Mouse (Mus musculus) heart, postnatal 4 days (tissue): Measurements from ENCODE around the gene Golm1. TPM values are rescaled to one million over a fixed set of nuclear protein-coding genes. Genes with fewer than 3 reads are reported as not detected.
A peak's percentile ranks its signal among the peaks of the same experiment; 100 is the strongest.
"Not testable (repeated sequence)": the region's sequence is repeated elsewhere in the genome, so short reads cannot be mapped to it uniquely, and the experiment has no call there.

Experiments
- DNase-seq: peaks from one replicate; pipeline ENCODE4 v3.0.0; 2021
- total RNA-seq, 2 experiments: library from RNA; stranded (reverse); gene quantifications; 2 replicates each; pipeline ENCODE4 v1.2.3; 2021

Gene Golm1
- total RNA-seq = 10 to 100 TPM; 29.0 to 31.5 TPM

DNA sequence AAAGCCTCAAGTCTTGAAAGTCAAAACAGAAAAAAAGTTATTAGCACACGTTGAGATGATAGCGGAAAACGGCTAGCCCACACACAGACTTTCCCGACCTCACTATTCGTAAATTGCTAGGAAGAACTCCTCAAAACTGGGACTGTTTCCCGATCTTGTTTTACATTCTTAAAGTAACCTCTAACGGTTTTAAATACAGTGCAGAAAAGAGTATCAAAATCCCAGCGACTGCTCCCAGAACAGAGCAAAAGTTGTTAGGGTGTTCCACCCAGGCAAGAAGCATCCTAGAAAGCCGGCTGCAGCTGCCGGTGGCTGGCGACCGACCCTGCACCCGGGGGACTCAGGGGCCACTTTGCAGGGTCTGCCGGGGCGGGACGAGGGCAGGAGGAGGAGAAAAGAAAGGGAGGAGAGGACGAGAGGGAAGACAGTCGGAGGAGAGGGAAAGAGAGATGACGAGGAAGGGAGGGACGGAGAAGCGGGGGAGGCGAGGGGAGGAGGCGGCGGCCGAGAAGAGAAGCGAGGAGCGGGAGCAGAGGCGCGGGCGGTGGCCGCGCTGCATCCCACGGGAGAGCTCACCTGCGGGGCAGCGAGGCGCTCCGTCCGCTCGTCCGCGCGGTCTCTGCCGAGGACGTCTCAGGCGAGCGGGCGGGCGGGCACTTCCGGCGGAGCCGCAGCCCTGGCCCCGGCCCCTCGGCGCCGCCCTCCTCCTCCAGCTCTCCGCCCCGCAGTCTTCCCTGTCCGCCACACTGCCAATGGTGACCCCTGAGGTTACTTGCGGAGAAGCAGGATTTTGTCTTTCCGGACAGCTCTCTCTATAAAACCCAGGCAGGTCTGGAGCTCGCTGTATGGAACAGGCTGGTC is at the start of gene Golm1:
Gene Golm1, minus strand, starts transcription at position 661 of the 861 bp plus-strand sequence.
- DNase-seq = peak; percentile 74

DNA sequence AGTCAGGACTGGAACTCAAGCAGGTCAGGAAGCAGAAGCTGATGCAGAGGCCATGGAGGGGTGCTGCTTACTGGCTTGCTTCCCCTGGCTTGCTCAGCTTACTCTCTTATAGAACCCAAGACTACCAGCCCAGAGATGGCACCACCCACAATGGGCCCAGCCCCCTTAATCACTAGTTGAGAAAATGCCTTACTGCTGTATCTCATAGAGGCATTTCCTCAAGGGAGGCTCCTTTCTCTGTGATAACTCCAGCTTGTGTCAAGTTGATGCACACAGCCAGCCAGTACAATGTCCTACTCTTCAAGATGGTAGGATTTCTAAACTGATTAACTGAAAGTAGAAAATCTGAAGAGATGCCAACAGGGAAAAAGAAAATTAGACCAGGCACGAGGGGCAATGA is 46.5 kb upstream of the Golm1 start:
- DNase-seq = not testable (repeated sequence)

DNA sequence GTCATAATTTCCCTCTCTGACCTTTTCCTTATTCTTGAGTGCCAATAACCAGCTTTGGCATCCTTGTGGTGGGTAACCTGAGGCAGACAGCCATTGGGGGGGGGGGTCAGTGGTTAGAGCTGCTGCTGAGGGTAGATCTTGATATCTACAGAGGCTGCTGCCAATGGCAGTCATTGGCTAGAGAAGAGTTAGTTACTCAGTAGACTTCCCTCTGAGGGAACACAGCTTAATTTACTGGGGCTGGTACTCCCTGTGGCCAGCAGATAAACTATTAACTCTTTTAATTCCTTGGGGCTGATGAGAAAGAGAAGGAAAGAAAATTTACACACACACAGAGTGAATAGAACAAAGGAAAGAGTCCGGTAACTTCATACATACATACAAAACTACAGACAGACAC is 43.9 kb upstream of the Golm1 start:
- DNase-seq = no peak

DNA sequence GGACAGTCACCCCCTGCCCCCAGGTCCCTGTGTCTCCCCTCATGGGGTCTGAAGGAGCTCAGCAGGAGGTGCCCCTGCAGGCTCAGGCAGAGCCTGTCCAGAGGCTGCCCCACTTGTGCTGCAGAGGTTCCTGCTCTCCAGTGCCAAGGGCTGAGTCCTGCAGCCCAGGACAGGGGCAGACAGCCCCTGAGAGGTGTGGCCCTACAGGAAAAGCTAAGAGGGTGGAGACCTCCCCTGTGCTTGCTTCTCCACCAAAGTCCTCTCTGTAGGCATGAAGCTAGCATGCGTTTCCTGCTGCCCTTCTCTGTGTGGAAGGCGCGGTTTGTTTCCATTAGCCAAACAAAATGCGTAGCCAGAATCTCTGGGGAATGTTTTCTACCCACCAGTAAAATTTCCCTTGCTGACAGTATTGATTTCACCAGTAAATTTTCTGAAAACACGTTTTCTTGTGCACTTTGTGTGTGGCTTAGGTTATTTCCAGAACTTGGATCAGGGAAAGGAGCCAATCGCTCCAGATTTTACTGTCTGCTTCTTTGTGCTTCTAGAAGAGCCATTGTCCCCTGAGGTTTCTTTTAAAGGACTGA is 43.3 kb upstream of the Golm1 start:
- DNase-seq = peak; percentile 22

DNA sequence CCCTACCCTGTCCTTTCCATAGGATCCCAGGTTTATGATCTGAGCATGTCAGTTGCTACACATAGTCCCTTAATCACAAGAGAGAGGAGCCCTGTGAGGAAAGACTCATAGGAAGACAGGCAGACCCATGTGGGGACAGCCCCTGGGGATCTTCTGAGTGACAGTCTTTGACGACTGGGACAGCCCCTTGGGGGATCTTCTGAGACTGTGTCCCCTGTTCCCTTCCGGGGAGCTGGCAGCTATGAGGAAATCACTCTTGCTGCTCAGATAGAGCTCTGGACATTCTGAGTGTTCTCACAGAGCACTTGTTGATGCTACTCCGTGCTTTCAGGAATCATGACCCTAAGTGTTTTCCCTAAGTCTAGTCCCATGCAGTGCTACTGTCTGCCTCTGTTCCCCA is 38.1 kb upstream of the Golm1 start:
- DNase-seq = no peak

DNA sequence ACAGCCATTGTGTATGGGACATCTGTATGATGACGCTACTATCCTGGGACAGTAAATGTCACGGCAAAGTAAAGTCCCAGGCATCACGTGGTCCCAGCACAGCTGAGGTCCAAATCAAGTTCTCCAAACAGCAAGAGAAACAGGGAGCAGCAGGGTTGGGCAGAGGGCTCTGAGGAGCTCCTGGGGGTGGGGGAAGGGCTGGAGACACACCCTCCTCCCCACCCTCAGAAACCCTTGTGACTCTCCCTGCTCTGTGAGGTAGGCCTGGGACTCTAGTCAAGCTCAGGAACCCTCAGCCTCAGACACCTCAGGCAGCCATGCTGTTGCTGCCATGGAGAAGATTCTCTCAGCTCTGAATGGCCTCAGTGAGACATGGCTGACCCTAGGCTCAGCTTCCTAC is 36.4 kb upstream of the Golm1 start, which contains the start of gene Spata31d1b:
Gene Spata31d1b, plus strand, starts transcription at position 301 of the 400 bp plus-strand sequence.
- DNase-seq = not testable (repeated sequence)

DNA sequence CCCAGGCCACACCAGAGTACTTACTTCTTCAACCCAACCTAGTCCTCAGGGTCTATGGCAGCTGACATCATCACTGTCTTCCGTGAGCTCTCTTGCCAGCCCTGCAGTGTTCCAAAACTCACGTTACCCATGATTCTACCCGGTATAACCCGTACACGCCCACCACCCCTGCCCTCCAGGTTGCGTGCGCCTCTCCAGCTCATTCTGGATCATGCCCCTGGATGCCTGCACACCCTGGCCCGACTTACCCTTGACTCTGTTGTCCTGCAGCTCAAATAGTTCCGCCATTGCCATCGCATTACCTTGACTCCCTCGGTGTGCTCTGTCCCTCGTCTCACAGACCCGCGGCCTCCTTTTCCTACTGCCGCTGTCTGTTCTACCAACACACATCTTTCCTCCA is 34.6 kb upstream of the Golm1 start, which contains the start of gene Spata31d1a:
Gene Spata31d1a, minus strand, starts transcription at position 101 of the 400 bp plus-strand sequence.
- DNase-seq = no peak

DNA sequence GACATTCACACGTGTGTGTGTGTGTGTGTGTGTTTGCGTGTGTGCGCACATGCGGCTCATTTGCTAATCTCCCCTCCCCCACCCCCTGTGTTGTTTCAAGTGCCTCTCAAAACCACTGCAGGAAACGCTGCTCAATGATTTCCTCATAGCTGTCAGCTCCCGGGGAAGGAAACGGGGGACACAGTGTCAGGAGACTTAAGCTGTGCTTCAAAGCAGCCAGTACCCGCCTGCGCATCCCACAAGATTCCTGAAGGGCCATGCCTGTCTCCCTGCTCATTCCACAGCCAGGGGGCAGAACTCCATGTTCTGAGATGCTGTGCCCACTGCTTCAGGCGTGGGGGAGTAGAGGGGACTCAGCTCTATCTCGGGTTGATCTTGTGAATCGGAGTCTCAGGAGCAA is 29.0 kb upstream of the Golm1 start:
- DNase-seq = peak; percentile 32

DNA sequence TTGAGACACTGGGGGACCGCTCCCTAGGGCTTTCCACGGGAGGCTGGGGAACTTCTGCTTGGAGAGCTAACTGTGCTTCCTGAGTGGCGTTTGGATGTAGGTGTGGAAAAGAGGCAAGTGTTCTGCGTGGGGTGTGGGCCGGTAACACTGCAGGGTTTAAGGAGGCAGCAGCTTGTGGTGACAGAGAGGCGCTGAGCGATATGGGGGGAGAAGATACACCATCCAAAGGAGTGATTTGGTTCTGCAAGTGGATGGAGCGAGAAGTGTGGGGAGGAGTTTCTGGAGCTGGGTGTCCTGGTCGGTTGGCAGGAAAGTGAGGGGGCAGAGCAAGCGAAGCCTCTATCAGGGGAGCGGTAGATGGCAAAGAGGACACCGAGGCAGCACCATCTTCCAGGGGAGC is 27.9 kb upstream of the Golm1 start:
- DNase-seq = no peak

DNA sequence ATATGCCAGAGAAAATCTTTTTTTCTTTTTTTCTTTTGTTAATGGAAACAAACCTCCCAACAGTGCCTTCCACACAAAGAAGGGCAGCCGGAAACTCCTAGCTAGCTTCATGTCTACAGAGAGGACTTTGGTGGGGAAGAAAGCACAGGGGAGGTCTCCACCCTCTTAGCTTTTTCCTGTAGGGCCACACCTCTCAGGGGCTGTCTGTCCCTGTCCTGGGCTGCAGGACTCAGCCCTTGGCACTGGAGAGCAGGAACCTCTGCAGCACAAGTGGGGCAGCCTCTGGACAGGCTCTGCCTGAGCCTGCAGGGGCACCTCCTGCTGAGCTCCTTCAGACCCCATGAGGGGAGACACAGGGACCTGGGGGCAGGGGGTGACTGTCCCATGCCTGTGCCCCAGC is 24.5 kb upstream of the Golm1 start:
- DNase-seq = not testable (repeated sequence)

DNA sequence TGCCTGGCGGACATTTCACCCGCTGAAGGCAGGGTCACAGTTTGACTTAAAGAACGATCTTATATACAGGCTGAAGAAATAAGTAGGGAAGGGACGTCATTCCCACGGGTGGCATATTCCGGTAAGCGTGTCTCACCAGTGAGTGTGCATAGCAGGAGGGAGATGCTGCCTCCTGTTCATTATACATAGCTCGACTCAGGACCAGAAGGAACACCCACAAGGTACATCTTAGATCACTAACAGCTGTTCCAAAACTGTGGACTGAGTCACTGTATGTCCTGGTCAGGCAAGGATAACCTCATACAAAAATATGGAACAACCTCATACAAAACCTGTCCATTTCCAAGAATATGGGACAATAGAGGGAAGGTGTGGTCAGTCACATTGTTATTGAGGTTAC is 23.5 kb upstream of the Golm1 start:
- DNase-seq = no peak

DNA sequence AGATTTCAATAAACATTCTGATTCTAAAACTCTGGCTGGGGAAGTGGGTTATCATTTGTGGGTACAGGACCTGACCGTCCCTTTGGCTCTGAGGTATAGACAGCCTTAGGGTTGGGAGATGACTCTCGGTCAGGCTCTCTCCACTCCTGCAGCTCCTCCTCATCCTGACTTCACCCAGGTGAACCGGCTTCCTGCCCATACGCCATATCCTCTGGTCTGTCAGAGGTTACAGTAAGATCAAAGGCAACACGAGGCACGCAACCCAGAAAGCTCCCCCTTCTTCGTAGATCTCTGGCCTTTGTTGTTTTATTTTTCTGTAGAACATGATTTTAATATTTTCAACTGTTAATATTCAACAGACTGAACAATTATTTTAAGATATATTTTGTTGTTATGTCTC is 20.2 kb upstream of the Golm1 start:
- DNase-seq = no peak

DNA sequence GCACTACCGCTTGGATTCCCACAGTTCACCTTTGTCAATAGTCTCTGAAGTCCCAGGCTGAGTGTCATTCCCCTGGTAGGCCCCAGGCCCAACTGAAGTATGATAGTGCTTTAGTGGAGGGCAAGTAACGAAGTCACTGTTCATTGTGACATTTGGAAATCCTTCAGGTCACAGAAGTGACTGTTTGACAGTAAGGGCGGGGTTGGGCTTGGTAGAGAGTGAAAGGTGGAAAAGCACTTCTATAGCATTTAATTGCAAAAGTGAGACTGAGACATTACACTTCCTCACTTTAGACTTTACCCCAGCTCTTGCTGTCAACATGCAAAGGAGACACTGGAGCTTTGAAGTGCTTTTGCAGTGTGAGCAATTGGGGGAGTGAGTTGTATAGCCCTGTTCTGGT is 18.4 kb upstream of the Golm1 start, which contains the start of gene 4921517D22Rik:
Gene 4921517D22Rik, minus strand, starts transcription at position 101 of the 400 bp plus-strand sequence.
- DNase-seq = no peak

DNA sequence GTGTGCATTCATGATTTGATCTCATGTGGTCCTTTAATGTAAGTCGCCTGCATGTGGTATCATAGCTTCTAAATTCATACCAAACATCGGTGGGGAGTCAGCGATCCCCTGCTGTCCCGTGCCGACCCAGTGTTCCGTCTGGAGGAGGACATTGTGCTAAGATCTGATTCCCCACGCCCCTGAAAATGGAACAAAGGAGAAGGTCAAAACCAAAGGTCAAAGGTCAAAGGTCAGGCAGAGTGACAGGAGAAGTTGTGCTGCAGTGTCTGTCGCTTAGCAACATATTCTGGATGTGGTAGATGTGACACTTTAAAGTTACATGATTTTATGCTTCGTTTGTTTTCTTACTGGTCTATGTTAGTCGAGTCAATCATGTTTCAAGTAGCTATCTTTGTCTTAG is 15.9 kb upstream of the Golm1 start:
- DNase-seq = no peak

DNA sequence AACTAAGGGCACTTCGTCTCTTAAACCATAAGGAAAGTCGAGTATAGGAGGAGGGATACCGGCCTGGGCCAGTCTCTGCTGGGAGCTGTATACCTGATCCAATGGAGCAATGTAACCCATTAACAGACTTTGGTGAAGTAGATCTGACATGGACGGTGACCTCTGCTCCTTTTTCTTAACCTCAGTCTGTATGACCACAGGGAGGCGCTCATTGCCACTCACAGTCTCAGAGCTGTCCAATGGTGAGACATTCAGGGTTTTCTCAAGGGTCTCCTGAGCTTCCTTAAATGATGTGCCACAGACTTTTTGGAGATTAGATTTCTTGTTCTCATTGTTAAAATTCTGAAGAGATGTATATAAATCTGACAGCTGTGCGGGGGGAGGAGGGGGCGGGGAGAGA is 15.0 kb upstream of the Golm1 start:
- no peak for DNase-seq

DNA sequence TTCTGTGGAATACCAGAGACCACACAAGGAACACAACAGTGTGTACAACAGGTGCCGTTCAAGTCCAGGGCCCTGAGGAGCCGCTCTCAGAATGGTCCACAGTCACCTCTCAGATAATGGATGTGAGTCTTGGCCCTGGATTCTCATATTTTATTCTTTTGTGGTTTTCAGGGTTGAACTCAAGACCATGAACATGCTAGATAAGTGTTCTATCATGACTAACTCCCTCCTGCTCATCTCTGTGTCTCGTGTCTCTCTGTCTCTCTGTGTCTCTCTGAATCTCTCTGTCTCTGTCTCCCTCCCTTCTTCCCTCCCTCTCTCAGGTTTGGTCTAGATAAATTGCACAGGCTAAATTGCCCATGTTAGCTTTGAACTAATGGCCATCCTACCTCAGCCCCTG is 14.2 kb upstream of the Golm1 start:
- no peak for DNase-seq

DNA sequence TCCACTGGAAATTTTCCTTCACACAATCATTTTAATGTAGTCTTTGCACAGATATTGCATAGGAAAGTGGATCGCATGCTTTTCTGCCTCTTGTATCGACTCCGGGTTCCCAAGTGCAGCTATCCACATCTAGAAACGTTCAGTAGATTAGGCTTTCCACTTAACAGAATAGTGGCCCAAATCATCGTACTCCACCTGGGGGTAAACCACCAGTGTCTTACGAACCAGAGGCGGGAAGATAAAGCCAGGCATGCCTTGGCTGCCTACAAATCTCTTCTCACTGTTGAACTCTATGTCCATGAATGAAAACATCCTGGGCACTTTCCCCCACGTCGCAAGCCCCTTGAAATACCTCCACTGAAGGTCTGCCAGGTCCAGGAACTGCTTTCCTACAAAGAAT is 13.7 kb upstream of the Golm1 start:
- no peak for DNase-seq

DNA sequence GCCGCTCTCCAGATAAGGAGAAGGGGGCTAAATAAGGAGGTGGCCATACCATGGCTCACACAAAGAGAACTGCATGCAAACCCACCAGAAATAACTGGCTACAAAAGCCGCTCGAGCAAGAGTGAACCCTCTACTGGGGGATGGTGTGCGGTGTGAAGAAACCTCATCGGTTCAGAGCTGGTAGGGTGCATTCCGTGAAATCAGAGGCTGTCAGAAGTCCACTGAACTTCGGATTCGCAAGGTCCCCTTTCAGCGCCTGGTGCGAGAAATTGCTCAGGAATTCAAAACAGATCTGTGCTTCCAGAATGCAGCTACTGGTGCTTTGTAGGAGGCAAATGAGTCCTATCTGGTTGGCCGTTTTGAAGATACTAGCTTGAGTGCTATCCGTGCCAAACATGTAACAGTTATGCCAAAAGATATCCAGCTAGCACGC is 12.7 kb upstream of the Golm1 start:
- DNase-seq = peak; percentile 49

DNA sequence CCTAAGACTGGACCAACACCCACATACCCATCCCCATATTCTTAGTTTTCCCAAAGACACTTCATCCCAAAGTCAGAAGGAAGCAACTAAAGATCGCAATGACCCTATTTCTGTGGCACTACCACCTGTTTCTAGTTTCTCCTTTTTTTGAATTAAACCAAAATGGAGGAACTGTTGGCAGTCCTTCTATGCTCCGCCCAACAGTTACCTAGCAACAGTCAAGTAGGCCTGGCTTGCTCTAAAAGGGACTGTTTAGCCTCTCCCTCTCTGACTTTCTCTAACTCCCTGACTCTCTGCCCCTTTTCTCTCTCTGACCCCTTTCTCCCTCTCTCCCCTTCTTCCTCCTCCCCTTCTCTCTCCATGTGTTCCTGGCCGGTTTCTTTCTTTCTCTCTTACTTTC is 9.6 kb upstream of the Golm1 start:
- DNase-seq = no peak

DNA sequence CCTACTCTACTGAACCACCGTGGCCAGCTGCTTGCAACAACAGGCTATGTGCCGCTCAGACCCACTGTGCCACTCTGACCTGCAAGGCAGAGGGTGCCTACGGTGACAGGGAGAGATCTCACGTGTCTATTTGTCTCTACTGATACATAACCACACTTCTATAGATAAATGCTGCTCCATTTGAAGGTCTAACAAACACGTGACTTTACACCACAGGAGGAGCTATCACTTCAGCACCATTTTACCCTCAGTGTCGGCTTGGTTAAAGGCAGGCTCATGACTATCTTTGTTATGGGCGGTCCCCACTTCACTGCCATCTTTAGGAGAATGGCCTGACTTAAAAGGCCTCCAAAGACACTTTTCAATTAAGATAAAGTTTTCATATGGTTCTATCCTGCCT is 7.0 kb upstream of the Golm1 start:
- DNase-seq = no peak

DNA sequence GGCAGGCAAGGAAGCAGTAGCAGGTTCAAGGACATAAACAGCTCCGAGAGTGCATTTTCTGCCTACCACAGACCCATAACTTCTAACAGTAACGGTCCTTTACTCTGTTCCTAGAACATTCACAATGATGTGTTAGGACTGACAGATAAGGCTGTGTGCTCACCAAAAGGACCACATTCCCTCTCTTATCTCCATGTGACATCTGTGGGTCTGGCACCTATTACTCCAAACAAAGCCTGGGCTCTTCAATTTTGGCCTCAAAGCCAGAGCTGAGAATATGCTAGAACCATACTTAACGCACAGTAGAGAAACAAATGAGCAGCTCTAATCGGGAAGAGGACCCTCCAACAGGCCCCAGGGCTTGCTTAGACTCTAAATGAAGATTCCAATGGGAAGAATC is 4.3 kb upstream of the Golm1 start:
- no peak for DNase-seq

DNA sequence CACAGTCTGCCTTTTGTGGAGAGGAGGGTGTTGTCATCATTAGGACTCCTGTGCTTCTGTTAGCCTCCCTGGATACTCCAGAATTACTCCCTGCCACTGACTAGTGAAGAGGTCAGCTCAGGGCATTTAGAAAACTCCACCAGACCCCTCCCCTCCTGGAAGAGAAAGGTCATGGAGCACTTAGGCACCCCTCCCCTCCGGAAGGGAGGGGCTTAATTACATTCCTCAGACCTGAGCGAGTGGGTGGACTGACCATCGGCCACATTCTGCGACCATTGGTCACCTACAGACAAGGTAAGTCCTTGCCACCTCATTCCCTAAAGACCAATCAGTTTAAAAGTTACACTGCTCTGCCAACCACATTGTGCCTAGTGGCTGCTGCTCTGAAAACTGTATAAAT is 3.7 kb upstream of the Golm1 start:
- DNase-seq = no peak

DNA sequence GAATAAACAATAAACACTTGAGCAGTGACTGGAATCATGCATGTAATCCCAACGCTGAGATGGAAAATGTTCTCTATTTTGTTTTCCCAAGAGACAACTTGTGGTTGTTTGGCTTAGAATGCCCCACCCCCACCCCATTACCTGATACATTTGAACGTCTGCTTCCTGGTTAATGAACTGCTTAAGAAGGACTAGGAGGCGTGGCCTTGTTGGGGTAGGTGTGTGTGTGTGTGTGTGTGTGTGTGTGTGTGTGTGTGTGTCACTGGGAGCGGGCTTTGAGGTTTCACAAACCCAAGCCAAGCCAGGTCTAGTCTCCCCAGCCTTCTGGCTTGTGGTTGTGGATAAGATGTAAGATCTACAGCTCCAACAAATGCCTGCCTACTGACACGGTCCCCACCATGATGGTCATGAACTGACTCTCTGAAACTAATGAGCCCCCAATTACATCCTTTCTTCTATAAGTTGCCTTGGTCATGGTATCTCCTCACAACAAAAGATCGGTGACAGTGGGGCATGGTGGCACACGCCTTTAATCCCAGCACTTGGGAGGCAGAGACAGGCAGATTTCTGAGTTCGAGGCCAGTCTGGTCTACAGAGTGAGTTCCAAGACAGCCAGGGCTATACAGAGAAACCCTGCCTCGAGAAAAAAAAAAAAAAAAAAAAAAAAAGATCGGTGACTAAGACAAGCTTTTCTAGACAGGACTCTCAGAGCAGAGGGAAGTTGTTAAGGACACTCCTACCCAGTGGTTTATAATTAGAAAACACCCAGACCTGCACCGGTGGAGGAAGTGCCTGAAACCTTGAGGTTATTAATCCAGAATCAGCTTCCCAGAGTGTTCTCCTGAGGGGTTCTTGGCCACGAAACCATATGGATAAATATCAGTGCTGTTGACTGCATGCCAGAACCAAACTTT is 962 bp upstream of the Golm1 start:
- DNase-seq = no peak
